In genomic region chr10:126144609-126145202, GRCm38 (mm10) we compare ENCODE assay signal across 14 mouse cellular contexts.
A peak's percentile ranks its signal among the peaks of the same experiment; 100 is the strongest.
DNase-seq lines count a peak whose midpoint lies in the region; ATAC-seq and TF ChIP-seq lines count a peak whose summit lies in the region.
"Had no signal": no experiment of that assay in that cellular context is flagged by ENCODE, and none has a peak within 500 bp of the region (broad histone marks: within the 10 kb centered on the region; RNA-seq: fewer than 3 reads in every experiment).

No protein-coding gene starts in this region.

- H3K36me3 ChIP-seq in embryonic facial prominence, embryonic 15.5 days = no peaks in the 10 kb centered on the region
- H3K36me3 ChIP-seq in limb, embryonic 15.5 days = no peaks in the 10 kb centered on the region
- no peaks in the 10 kb centered on the region for H3K36me3 ChIP-seq in midbrain, embryonic 11.5 days (ENCODE audit: control insufficient read depth, insufficient read depth, low read length)
- H3K36me3 ChIP-seq: midbrain, embryonic 12.5 days had no signal

- H3K4me2 ChIP-seq in embryonic facial prominence, embryonic 15.5 days (replicated peaks) = peak overlapping the region; percentile 43
- H3K4me2 ChIP-seq in limb, embryonic 15.5 days = peak overlapping the region; percentile 38
- H3K4me2 ChIP-seq in midbrain, embryonic 11.5 days = no peak overlapping the region
- H3K4me2 ChIP-seq: liver, embryonic 11.5 days; midbrain, embryonic 12.5 days had no signal

- no peaks in the 10 kb centered on the region for H3K27me3 ChIP-seq in embryonic facial prominence, embryonic 15.5 days
- H3K27me3 ChIP-seq in limb, embryonic 15.5 days = no peaks in the 10 kb centered on the region
- no peaks in the 10 kb centered on the region for H3K27me3 ChIP-seq in midbrain, embryonic 11.5 days (ENCODE audit: control insufficient read depth, insufficient read depth, low read length)
- H3K27me3 ChIP-seq: midbrain, embryonic 12.5 days had no signal

- peaks cover 26% of the 10 kb centered on the region for H3K4me1 ChIP-seq in embryonic facial prominence, embryonic 15.5 days
- H3K4me1 ChIP-seq in limb, embryonic 15.5 days = peaks cover 27% of the 10 kb centered on the region
- no peaks in the 10 kb centered on the region for H3K4me1 ChIP-seq in midbrain, embryonic 11.5 days (ENCODE audit: control insufficient read depth, insufficient read depth, low read length)
- H3K4me1 ChIP-seq: midbrain, embryonic 12.5 days had no signal

- no peak overlapping the region for H3K9ac ChIP-seq in embryonic facial prominence, embryonic 15.5 days
- H3K9ac ChIP-seq in limb, embryonic 15.5 days = no peak overlapping the region
- H3K9ac ChIP-seq in midbrain, embryonic 11.5 days (ENCODE audit: low read length) = no peak overlapping the region
- H3K9ac ChIP-seq: midbrain, embryonic 12.5 days had no signal

- intact Hi-C loops in gastrocnemius, adult 2 months (cut with DNase I) = no loop called here
- intact Hi-C loops in left cerebral cortex, adult 2 months (cut with DNase I) = no loop called here

- no peak for TF ChIP-seq CTCF in gastrocnemius, adult 2 months (IDR thresholded peaks at IDR 0.05)
- no peak for TF ChIP-seq CTCF in left cerebral cortex, adult 2 months (IDR thresholded peaks at IDR 0.05)

- no peak for DNase-seq in gastrocnemius, adult 2 months
- DNase-seq in gastrocnemius, postnatal 25 days = no peak
- DNase-seq in 3T3-L1 (ENCODE audit: low read depth, low spot score) = peak; percentile 12
- DNase-seq in adrenal gland, adult 2 months = no peak
- DNase-seq in left cerebral cortex, adult 2 months (ENCODE audit: extremely low spot score in 1 of 2, low spot score in 2 of 2) = no peak
- no peak for DNase-seq in midbrain, embryonic 11.5 days (ENCODE audit: low spot score, missing footprints)
- DNase-seq: cerebellum, adult 2 months; heart, adult 18-20 months had no signal

- H3K9me3 ChIP-seq in embryonic facial prominence, embryonic 15.5 days (replicated peaks) = no peaks in the 10 kb centered on the region
- H3K9me3 ChIP-seq in limb, embryonic 15.5 days = no peaks in the 10 kb centered on the region
- no peaks in the 10 kb centered on the region for H3K9me3 ChIP-seq in midbrain, embryonic 11.5 days (ENCODE audit: control insufficient read depth, low read length)
- H3K9me3 ChIP-seq: midbrain, embryonic 12.5 days had no signal

- ATAC-seq in embryonic facial prominence, embryonic 15.5 days (ENCODE audit: insufficient number of reproducible peaks, low FRiP score, low TSS enrichment, low read depth) = peak; percentile 70; the same call in 1 of the 2 replicates
- 0 out of 2 replicates have a peak, but pooled peaks have one; percentile 22 for ATAC-seq in limb, embryonic 15.5 days (ENCODE audit: insufficient number of reproducible peaks, low FRiP score, low TSS enrichment, low read depth)
- no peak for ATAC-seq in midbrain, embryonic 11.5 days (ENCODE audit: low FRiP score)
- ATAC-seq: inflammation-experienced regulatory T-cells, adult 6 months had no signal

- H3K4me3 ChIP-seq in gastrocnemius, adult 2 months = peak overlapping the region; percentile 61
- H3K4me3 ChIP-seq in embryonic facial prominence, embryonic 15.5 days (replicated peaks) = peak overlapping the region; percentile 21; the same call in 1 of the 2 replicates
- H3K4me3 ChIP-seq in limb, embryonic 15.5 days = peak overlapping the region; percentile 17
- no peak overlapping the region for H3K4me3 ChIP-seq in left cerebral cortex, adult 2 months
- no peak overlapping the region for H3K4me3 ChIP-seq in midbrain, embryonic 11.5 days (ENCODE audit: low read depth, low read length)
- H3K4me3 ChIP-seq: erythroblast, embryonic 14.5 days; midbrain, embryonic 12.5 days had no signal

- 29% methylated on average over 12 of the region's 12 CpGs for WGBS in embryonic facial prominence, embryonic 15.5 days
- 17% methylated on average over 12 of the region's 12 CpGs for WGBS in limb, embryonic 15.5 days
- WGBS in midbrain, embryonic 11.5 days = 90% methylated on average over 12 of the region's 12 CpGs

- peak overlapping the region; percentile 67 for H3K27ac ChIP-seq in gastrocnemius, adult 2 months
- peak overlapping the region; percentile 88 for H3K27ac ChIP-seq in embryonic facial prominence, embryonic 15.5 days (replicated peaks)
- peak overlapping the region; percentile 89 for H3K27ac ChIP-seq in limb, embryonic 15.5 days
- H3K27ac ChIP-seq in left cerebral cortex, adult 2 months = no peak overlapping the region
- no peak overlapping the region for H3K27ac ChIP-seq in midbrain, embryonic 11.5 days (ENCODE audit: low read depth, low read length)
- H3K27ac ChIP-seq: midbrain, embryonic 12.5 days had no signal

Comparison
In these comparisons a context has a peak if more than half of its experiments do, and no peak if none do; other contexts are left out.
1. H3K27ac ChIP-seq: peak in gastrocnemius, adult 2 months (single experiment), embryonic facial prominence, embryonic 15.5 days (single experiment) and limb, embryonic 15.5 days (single experiment); none in left cerebral cortex, adult 2 months (single experiment) and midbrain, embryonic 11.5 days (single experiment).
2. H3K4me3 ChIP-seq: peak in gastrocnemius, adult 2 months (single experiment), embryonic facial prominence, embryonic 15.5 days (single experiment) and limb, embryonic 15.5 days (single experiment); none in left cerebral cortex, adult 2 months (single experiment) and midbrain, embryonic 11.5 days (single experiment).